Mouse (Mus musculus) thymus, adult 2 months (tissue): ENCODE results near the gene Arhgap24.

Experiments
- CTCF ChIP-seq: fragments of 200-500 bp; IDR thresholded peaks from 2 replicates; pipeline ENCODE4 v1.5.1; 2012; ENCODE audit warnings: mild to moderate bottlenecking, control low read depth, low read length, moderate library complexity, borderline replicate concordance; ENCODE audit not compliant: control insufficient read depth, poor library complexity, insufficient read depth; ENCODE audit errors: extremely low read depth
- POLR2A ChIP-seq: fragments of 200-500 bp; IDR thresholded peaks from 2 replicates; pipeline ENCODE4 v1.6.1; 2012; ENCODE audit warnings: mild to moderate bottlenecking, low read length, control low read depth, moderate library complexity; ENCODE audit not compliant: control insufficient read depth, poor library complexity, insufficient read depth; ENCODE audit errors: extremely low read depth

GRCm38 (mm10) chr5:102455247-102455646, 25.9 kb upstream of the Arhgap24 start:
- TF ChIP-seq POLR2A (no peak), CTCF (no peak)
